Mouse (Mus musculus): ENCODE data around the gene Opn4. TPM values are rescaled to one million over a fixed set of nuclear protein-coding genes. Genes with fewer than 3 reads are reported as not detected.
A peak's percentile ranks its signal among the peaks of the same experiment; 100 is the strongest.

Gene Opn4
- polyA plus RNA-seq, 1 experiment from 2014 or later, result not detected

GRCm38 (mm10) chr14:34570294-34570693, 29.6 kb downstream of the Opn4 start:
- peaks cover 3% of the 10 kb centered on the region; the same call in 1 of the 2 replicates for H3K4me1 ChIP-seq
- H3K4me2 ChIP-seq (replicated peaks), result peak overlapping the region; percentile 52
- H3K27me3 ChIP-seq, result no peaks in the 10 kb centered on the region; the same call in 1 of the 2 replicates
- no peak overlapping the region for H3K9ac ChIP-seq
- WGBS, result 0% methylated on average over 6 of the region's 6 CpGs
- H3K27ac ChIP-seq, result no peak overlapping the region
- H3K4me3 ChIP-seq, result peak overlapping the region; percentile 28
- ATAC-seq (ENCODE audit: low FRiP score), result peak; percentile 76
- H3K36me3 ChIP-seq, result no peaks in the 10 kb centered on the region
- H3K9me3 ChIP-seq (replicated peaks), result no peaks in the 10 kb centered on the region

GRCm38 (mm10) chr14:34569534-34570194, 30.3 kb downstream of the Opn4 start:
- Histone ChIP-seq H3K27ac (no peak overlapping the region), H3K4me1 (peaks cover 3% of the 10 kb centered on the region; the same call in 1 of the 2 replicates), H3K9ac (peak overlapping the region; percentile 41; the same call in 1 of the 2 replicates), H3K27me3 (no peaks in the 10 kb centered on the region; the same call in 1 of the 2 replicates), H3K4me2 (replicated peaks) (peak overlapping the region; percentile 52), H3K4me3 (peak overlapping the region; percentile 28), H3K9me3 (replicated peaks) (no peaks in the 10 kb centered on the region), H3K36me3 (no peaks in the 10 kb centered on the region)
- no peak for ATAC-seq (ENCODE audit: low FRiP score)
- WGBS, result 40% methylated on average over 27 of the region's 27 CpGs

GRCm38 (mm10) chr14:34568626-34569025, 31.3 kb downstream of the Opn4 start:
- no peaks in the 10 kb centered on the region; the same call in 1 of the 2 replicates for H3K27me3 ChIP-seq
- no peak overlapping the region for H3K9ac ChIP-seq
- 82% methylated on average over 4 of the region's 4 CpGs for WGBS
- H3K36me3 ChIP-seq, result no peaks in the 10 kb centered on the region
- no peaks in the 10 kb centered on the region for H3K9me3 ChIP-seq (replicated peaks)
- H3K4me1 ChIP-seq, result peaks cover 3% of the 10 kb centered on the region; the same call in 1 of the 2 replicates
- no peak overlapping the region for H3K27ac ChIP-seq
- H3K4me3 ChIP-seq, result no peak overlapping the region
- H3K4me2 ChIP-seq (replicated peaks), result no peak overlapping the region
- ATAC-seq (ENCODE audit: low FRiP score), result no peak

- H3K27ac ChIP-seq, result peak overlapping the region; percentile 12; the same call in 1 of the 2 replicates
- H3K9me3 ChIP-seq (replicated peaks), result no peaks in the 10 kb centered on the region
- H3K27me3 ChIP-seq, result no peaks in the 10 kb centered on the region; the same call in 1 of the 2 replicates
- no peak overlapping the region for H3K9ac ChIP-seq
- no peak overlapping the region for H3K4me3 ChIP-seq
- no peaks in the 10 kb centered on the region for H3K36me3 ChIP-seq
- 0 out of 2 replicates have a peak, but pooled peaks cover 3% of the 10 kb centered on the region for H3K4me1 ChIP-seq
- WGBS, result 52% methylated on average over 5 of the region's 5 CpGs
- no peak for ATAC-seq (ENCODE audit: low FRiP score)
- no peak overlapping the region for H3K4me2 ChIP-seq (replicated peaks)
Measured at GRCm38 (mm10) chr14:34567697-34568096, 32.2 kb downstream of the Opn4 start.

GRCm38 (mm10) chr14:34566530-34566929, 33.4 kb downstream of the Opn4 start:
- Histone ChIP-seq H3K4me1 (0 out of 2 replicates have a peak, but pooled peaks cover 3% of the 10 kb centered on the region), H3K4me3 (no peak overlapping the region), H3K27ac (no peak overlapping the region), H3K27me3 (no peaks in the 10 kb centered on the region; the same call in 1 of the 2 replicates), H3K4me2 (replicated peaks) (no peak overlapping the region), H3K36me3 (no peaks in the 10 kb centered on the region), H3K9me3 (replicated peaks) (no peaks in the 10 kb centered on the region), H3K9ac (no peak overlapping the region)
- WGBS, result 92% methylated on average over 7 of the region's 7 CpGs
- ATAC-seq (ENCODE audit: low FRiP score), result no peak

GRCm38 (mm10) chr14:34565711-34566110, 34.2 kb downstream of the Opn4 start:
- Histone ChIP-seq H3K4me2 (replicated peaks) (no peak overlapping the region), H3K36me3 (no peaks in the 10 kb centered on the region), H3K27me3 (no peaks in the 10 kb centered on the region; the same call in 1 of the 2 replicates), H3K27ac (no peak overlapping the region), H3K4me1 (0 out of 2 replicates have a peak, but pooled peaks cover 3% of the 10 kb centered on the region), H3K9ac (no peak overlapping the region), H3K9me3 (replicated peaks) (no peaks in the 10 kb centered on the region), H3K4me3 (no peak overlapping the region)
- ATAC-seq (ENCODE audit: low FRiP score), result no peak
- WGBS, result 75% methylated on average over 17 of the region's 17 CpGs

- Histone ChIP-seq H3K4me2 (replicated peaks) (no peak overlapping the region), H3K4me1 (0 out of 2 replicates have a peak, but pooled peaks cover 3% of the 10 kb centered on the region), H3K27ac (no peak overlapping the region), H3K9ac (no peak overlapping the region), H3K9me3 (replicated peaks) (no peaks in the 10 kb centered on the region), H3K27me3 (no peaks in the 10 kb centered on the region; the same call in 1 of the 2 replicates), H3K36me3 (no peaks in the 10 kb centered on the region), H3K4me3 (no peak overlapping the region)
- ATAC-seq (ENCODE audit: low FRiP score), result no peak
- 76% methylated on average over 5 of the region's 5 CpGs for WGBS
Measured at GRCm38 (mm10) chr14:34564646-34565045, 35.3 kb downstream of the Opn4 start.

GRCm38 (mm10) chr14:34562393-34562792, 37.5 kb downstream of the Opn4 start:
- no peak for ATAC-seq (ENCODE audit: low FRiP score)
- H3K36me3 ChIP-seq, result no peaks in the 10 kb centered on the region
- no peaks in the 10 kb centered on the region for H3K27me3 ChIP-seq
- no peak overlapping the region for H3K4me3 ChIP-seq
- H3K9me3 ChIP-seq (replicated peaks), result no peaks in the 10 kb centered on the region
- no peak overlapping the region for H3K9ac ChIP-seq
- 22% methylated on average over 2 of the region's 2 CpGs for WGBS
- no peak overlapping the region for H3K4me2 ChIP-seq (replicated peaks)
- no peak overlapping the region for H3K27ac ChIP-seq
- no peaks in the 10 kb centered on the region for H3K4me1 ChIP-seq

- WGBS, result 89% methylated on average over 8 of the region's 8 CpGs
- ATAC-seq (ENCODE audit: low FRiP score), result no peak
Measured at GRCm38 (mm10) chr14:34561647-34562046, 38.3 kb downstream of the Opn4 start.

GRCm38 (mm10) chr14:34558947-34559346, 41.0 kb downstream of the Opn4 start:
- H3K9me3 ChIP-seq (replicated peaks), result no peaks in the 10 kb centered on the region
- WGBS, result 91% methylated on average over 9 of the region's 9 CpGs

More at GRCm38 (mm10) chr14:34561647-34562046, 38.3 kb downstream of the Opn4 start:
- no peaks in the 10 kb centered on the region for H3K27me3 ChIP-seq
- no peaks in the 10 kb centered on the region for H3K4me1 ChIP-seq
- H3K4me2 ChIP-seq (replicated peaks), result no peak overlapping the region
- no peak overlapping the region for H3K27ac ChIP-seq
- H3K9me3 ChIP-seq (replicated peaks), result no peaks in the 10 kb centered on the region
- no peak overlapping the region for H3K9ac ChIP-seq
- H3K36me3 ChIP-seq, result no peaks in the 10 kb centered on the region
- no peak overlapping the region for H3K4me3 ChIP-seq

GRCm38 (mm10) chr14:34555211-34555610, 44.7 kb downstream of the Opn4 start:
- WGBS, result 61% methylated on average over 13 of the region's 13 CpGs
- 0 out of 2 replicates have a peak, but pooled peaks have one; percentile 38 for ATAC-seq (ENCODE audit: low FRiP score)
- H3K9ac ChIP-seq, result no peak overlapping the region
- no peaks in the 10 kb centered on the region for H3K36me3 ChIP-seq
- H3K4me2 ChIP-seq (replicated peaks), result no peak overlapping the region
- H3K27ac ChIP-seq, result 0 out of 2 replicates have a peak overlapping the region, but pooled peaks have one; percentile 40
- no peaks in the 10 kb centered on the region for H3K4me1 ChIP-seq
- no peaks in the 10 kb centered on the region for H3K9me3 ChIP-seq (replicated peaks)
- H3K4me3 ChIP-seq, result no peak overlapping the region
- H3K27me3 ChIP-seq, result peaks cover 8% of the 10 kb centered on the region; the same call in 1 of the 2 replicates

More at GRCm38 (mm10) chr14:34558947-34559346, 41.0 kb downstream of the Opn4 start:
- Histone ChIP-seq H3K4me1 (no peaks in the 10 kb centered on the region), H3K4me2 (replicated peaks) (no peak overlapping the region), H3K4me3 (no peak overlapping the region), H3K36me3 (no peaks in the 10 kb centered on the region), H3K9ac (no peak overlapping the region), H3K27ac (no peak overlapping the region), H3K27me3 (peaks cover 3% of the 10 kb centered on the region; the same call in 1 of the 2 replicates)
- ATAC-seq (ENCODE audit: low FRiP score), result no peak

- Histone ChIP-seq H3K9ac (no peak overlapping the region), H3K36me3 (no peaks in the 10 kb centered on the region), H3K4me2 (replicated peaks) (no peak overlapping the region), H3K4me3 (no peak overlapping the region), H3K27me3 (peaks cover 8% of the 10 kb centered on the region; the same call in 1 of the 2 replicates), H3K9me3 (replicated peaks) (no peaks in the 10 kb centered on the region), H3K4me1 (no peaks in the 10 kb centered on the region), H3K27ac (no peak overlapping the region)
- 76% methylated on average over 3 of the region's 3 CpGs for WGBS
- ATAC-seq (ENCODE audit: low FRiP score), result no peak
Measured at GRCm38 (mm10) chr14:34554047-34554446, 45.9 kb downstream of the Opn4 start.

All from hindbrain, embryonic 12.5 days (tissue).